Mouse (Mus musculus) cerebellum, postnatal 10 days (tissue): ENCODE data around the gene Zfp507.

Source experiments
- DNase-seq, 2 experiments: peaks; one replicate each; pipeline ENCODE4 v3.0.0; 2021; ENCODE audit warnings: mixed read lengths in 2 of 2

Gene Zfp507

GRCm38 (mm10) chr7:35802906-35803595 is at the start of gene Zfp507:
Zfp507 (minus strand) TSS chr7:35803003.
- DNase-seq: peak; percentile 96 to 97

GRCm38 (mm10) chr7:35850426-35850825 is 47.6 kb upstream of the Zfp507 start:
- DNase-seq: peak; percentile 11 to 13

GRCm38 (mm10) chr7:35848526-35848925 is 45.7 kb upstream of the Zfp507 start:
- DNase-seq: no peak

- DNase-seq: no peak
Observed at GRCm38 (mm10) chr7:35840504-35840903, 37.7 kb upstream of the Zfp507 start.

GRCm38 (mm10) chr7:35836851-35837250 is 34.0 kb upstream of the Zfp507 start:
- DNase-seq: peak; percentile 40 to 45

- no peak for DNase-seq
Observed at GRCm38 (mm10) chr7:35836415-35836814, 33.6 kb upstream of the Zfp507 start.

- DNase-seq: no peak
Observed at GRCm38 (mm10) chr7:35830119-35830518, 27.3 kb upstream of the Zfp507 start.

- DNase-seq: peak in 1 of 2 experiments; percentile 26
Observed at GRCm38 (mm10) chr7:35823906-35824305, 21.1 kb upstream of the Zfp507 start.

- no peak for DNase-seq
Observed at GRCm38 (mm10) chr7:35822320-35822719, 19.5 kb upstream of the Zfp507 start.

- DNase-seq: no peak
Observed at GRCm38 (mm10) chr7:35821357-35821756, 18.6 kb upstream of the Zfp507 start.

- DNase-seq: no peak
Observed at GRCm38 (mm10) chr7:35819486-35819885, 16.7 kb upstream of the Zfp507 start.

- DNase-seq: peak in 1 of 2 experiments; percentile 22
Observed at GRCm38 (mm10) chr7:35814759-35815551, 12.2 kb upstream of the Zfp507 start.

GRCm38 (mm10) chr7:35813306-35813705 is 10.5 kb upstream of the Zfp507 start:
- no peak for DNase-seq

GRCm38 (mm10) chr7:35810736-35811135 is 7.9 kb upstream of the Zfp507 start:
- peak; percentile 43 to 53 for DNase-seq

- DNase-seq: no peak
Observed at GRCm38 (mm10) chr7:35804206-35804605, 1.4 kb upstream of the Zfp507 start.

GRCm38 (mm10) chr7:35802201-35802905 is 450 bp downstream of the Zfp507 start:
- DNase-seq: peak in 1 of 2 experiments; percentile 28

GRCm38 (mm10) chr7:35796123-35796522 is 6.7 kb downstream of the Zfp507 start:
- no peak for DNase-seq

GRCm38 (mm10) chr7:35794145-35794664 is 8.6 kb downstream of the Zfp507 start:
- no peak for DNase-seq

- DNase-seq: no peak
Observed at GRCm38 (mm10) chr7:35792150-35792848, 10.5 kb downstream of the Zfp507 start.

GRCm38 (mm10) chr7:35790926-35791325 is 11.9 kb downstream of the Zfp507 start:
- no peak for DNase-seq

GRCm38 (mm10) chr7:35790201-35790600 is 12.6 kb downstream of the Zfp507 start:
- DNase-seq: peak; percentile 46 to 50

GRCm38 (mm10) chr7:35785579-35785978 is 17.2 kb downstream of the Zfp507 start:
- DNase-seq: no peak
